Mouse (Mus musculus): Measurements from ENCODE around the gene Gfi1b. TPM values are rescaled to one million over a fixed set of nuclear protein-coding genes. Genes with fewer than 3 reads are reported as not detected.

The Gfi1b gene
- polyA plus RNA-seq (2021; fragmentation: Nextera tagmentation) = not detected in 2 replicates
- long read RNA-seq, experiment 1 = 0 reads
- long read RNA-seq, experiment 2 = 0 reads

DNA sequence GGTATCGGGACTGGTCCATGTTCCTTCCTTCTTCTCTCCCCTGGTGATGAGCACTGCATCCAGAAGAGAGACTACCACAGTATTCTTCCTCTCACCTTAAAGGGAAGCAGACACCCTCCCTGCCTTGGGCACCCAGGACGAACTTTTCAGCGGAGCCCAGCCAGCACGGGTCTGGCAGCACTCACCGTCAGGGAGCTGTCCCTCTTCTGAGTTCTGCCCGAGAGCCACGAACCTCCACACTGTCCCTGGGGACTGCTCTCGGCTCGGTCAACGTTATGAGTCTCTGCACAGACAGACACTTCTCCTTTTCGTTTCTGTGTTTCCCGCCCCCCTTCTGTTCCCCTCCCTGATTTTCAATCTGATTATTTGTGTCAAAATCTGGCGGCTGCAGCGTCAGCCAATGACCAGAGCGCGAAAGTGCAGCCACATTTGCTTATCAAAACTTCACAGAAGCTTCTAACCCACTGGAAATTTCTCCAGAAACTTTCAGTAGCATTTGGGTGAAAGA, at the start of gene Gfi1b:
TSS of gene Gfi1b (minus strand) at position 319 of the 508 bp plus-strand sequence.

DNA sequence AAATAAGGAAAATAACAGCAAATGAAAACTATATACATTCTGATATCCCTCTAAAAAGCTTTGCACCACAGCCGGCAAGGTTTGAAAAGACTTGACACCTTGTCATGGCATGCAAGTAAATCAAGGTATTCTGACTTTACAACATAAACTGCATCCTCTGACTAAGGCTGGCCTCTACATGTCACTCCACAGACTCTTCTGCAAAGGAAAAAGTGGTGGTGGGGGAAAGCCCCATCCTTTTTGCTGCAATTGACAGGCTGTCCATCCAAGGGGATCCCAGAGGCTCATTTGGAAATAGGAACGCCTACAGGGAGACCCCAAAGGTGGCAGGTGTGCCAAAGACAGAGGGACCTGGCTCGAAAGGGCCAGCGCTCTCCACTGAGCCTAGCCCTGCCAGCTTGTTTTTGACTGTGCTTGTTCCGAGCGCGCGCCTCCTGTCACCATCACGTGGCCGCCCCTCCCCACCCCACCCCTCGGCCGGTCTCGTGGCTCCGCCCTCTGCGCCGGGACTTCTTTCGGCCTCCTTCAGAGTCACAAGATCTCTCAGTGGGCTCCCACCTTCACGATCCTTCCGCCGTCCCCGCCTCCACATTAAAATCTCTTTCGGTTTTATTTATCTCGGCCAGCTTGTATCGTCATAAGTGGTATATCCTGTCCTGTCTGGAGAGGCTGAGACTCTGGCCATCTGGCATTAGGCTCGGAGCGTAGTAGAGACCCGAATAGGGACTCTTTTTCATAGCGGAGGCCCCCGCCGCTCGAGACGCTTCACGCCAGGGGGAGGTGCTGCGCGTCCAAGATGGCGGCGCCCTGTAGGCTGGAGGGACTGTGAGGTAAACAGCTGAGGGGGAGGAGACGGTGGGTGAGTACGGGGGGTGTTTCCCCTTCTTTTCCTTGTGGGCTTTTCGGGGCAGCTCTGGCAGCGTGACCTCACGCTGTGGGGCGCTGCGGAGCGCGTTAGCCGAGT, 19.0 kb upstream of the Gfi1b start, which contains the start of gene Tsc1:
TSS of gene Tsc1 (plus strand) at position 768 of the 964 bp plus-strand sequence.

DNA sequence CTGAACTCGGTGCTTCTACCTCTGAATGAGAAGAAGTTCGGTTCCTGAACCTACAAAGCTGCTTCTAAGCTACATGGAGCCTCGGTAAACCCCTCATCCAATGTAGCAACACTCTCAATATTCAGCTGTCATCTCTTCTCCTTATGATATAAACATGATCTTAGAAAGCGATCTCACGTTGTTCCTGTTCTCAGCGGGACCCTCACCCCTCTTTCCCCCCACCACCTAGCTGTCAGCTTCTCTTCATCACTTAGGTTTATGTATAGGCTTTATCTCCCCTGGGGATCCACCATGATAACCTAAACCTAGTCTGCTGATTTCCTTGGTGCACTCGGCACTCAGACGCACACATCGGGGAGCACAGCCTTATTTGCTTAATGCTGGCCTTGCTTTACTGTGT, 38.1 kb downstream of the Gfi1b start, which contains the start of gene Gtf3c5:
TSS of gene Gtf3c5 (minus strand) at position 101 of the 400 bp plus-strand sequence.

DNA sequence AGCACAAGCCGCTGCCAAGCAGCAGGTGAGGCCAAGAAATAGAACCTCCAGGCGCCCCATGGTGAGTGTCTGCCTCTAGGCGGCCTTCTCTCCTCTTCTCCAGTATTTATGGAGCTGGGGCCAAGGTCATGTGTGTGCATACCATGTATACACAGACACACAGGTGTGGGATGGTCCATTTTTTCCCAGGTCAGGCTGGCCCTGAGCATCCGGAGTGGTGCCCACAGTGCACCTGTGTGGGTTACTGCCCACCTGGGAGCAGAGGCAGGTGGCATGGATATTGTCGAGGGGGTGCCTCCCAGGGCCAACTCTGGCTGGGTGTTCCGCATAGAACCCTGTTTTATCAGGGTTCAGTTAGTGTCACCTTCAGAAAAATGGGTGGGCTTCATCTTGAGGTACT, 58.5 kb downstream of the Gfi1b start, which contains the start of gene Cel:
TSS of gene Cel (minus strand) at position 101 of the 400 bp plus-strand sequence.

Small RNA genes lying within 50 kb of the gene (microRNA-seq; reads per million reads assigned to microRNA genes)
- not detected for gene Gm22824

Other genes starting within 250 kb of the Gfi1b start
- gene Ppp1r26, start 175.2 kb downstream of the Gfi1b start, polyA plus RNA-seq (2021; fragmentation: Nextera tagmentation) = 3.3 and 4.8 TPM in 2 replicates
- gene 1700007K13Rik, start 155.7 kb downstream of the Gfi1b start, polyA plus RNA-seq (2021; fragmentation: Nextera tagmentation) = 5.1 and 9.4 TPM in 2 replicates
- gene Mrps2, start 153.9 kb downstream of the Gfi1b start, polyA plus RNA-seq (2021; fragmentation: Nextera tagmentation) = 18.2 and 20.5 TPM in 2 replicates
- 0.78 and 1.2 TPM in 2 replicates for gene Gbgt1, start 125.1 kb downstream of the Gfi1b start, polyA plus RNA-seq (2021; fragmentation: Nextera tagmentation)
- not detected in 2 replicates for gene Gm10134, start 115.9 kb downstream of the Gfi1b start, polyA plus RNA-seq (2021; fragmentation: Nextera tagmentation)
- 41.8 and 50.6 TPM in 2 replicates for gene Ralgds, start 108.9 kb downstream of the Gfi1b start, polyA plus RNA-seq (2021; fragmentation: Nextera tagmentation)
- not detected in 2 replicates for gene Cel, start 58.6 kb downstream of the Gfi1b start, polyA plus RNA-seq (2021; fragmentation: Nextera tagmentation)
- 8.0 and 9.3 TPM in 2 replicates for gene Gtf3c5, start 38.2 kb downstream of the Gfi1b start, polyA plus RNA-seq (2021; fragmentation: Nextera tagmentation)
- gene Tsc1, start 19.2 kb upstream of the Gfi1b start, polyA plus RNA-seq (2021; fragmentation: Nextera tagmentation) = 16.5 and 21.8 TPM in 2 replicates
- 3.0 and 6.2 TPM in 2 replicates for gene Spaca9, start 77.7 kb upstream of the Gfi1b start, polyA plus RNA-seq (2021; fragmentation: Nextera tagmentation)
- 2.6 and 5.0 TPM in 2 replicates for gene Ak8, start 78.2 kb upstream of the Gfi1b start, polyA plus RNA-seq (2021; fragmentation: Nextera tagmentation)
- gene Gtf3c4, start 218.4 kb upstream of the Gfi1b start, polyA plus RNA-seq (2021; fragmentation: Nextera tagmentation) = 3.3 and 4.1 TPM in 2 replicates
- gene Ddx31, start 218.4 kb upstream of the Gfi1b start, polyA plus RNA-seq (2021; fragmentation: Nextera tagmentation) = 3.6 and 3.8 TPM in 2 replicates